Mouse (Mus musculus) thymus, postnatal 0 days (tissue): ENCODE measurements around the gene AL607142.1. TPM values are rescaled to one million over a fixed set of nuclear protein-coding genes. Genes with fewer than 3 reads are reported as not detected.

Source experiments
- DNase-seq: peaks from one replicate; pipeline ENCODE4 v3.0.0-alpha.2; 2015; ENCODE audit warnings: low spot score
- polyA plus RNA-seq: library from polyadenylated mRNA; unstranded; fragments of >200 nt; fragmentation: Nextera tagmentation; extraction: Ambion mirVana; gene quantifications from 2 replicates; pipeline ENCODE4 v1.2.1, GENCODE M21; 2015

The AL607142.1 gene
- polyA plus RNA-seq, 1 experiment from 2014 or later: not detected

- peak; percentile 33 for DNase-seq
These were observed 8.3 kb upstream of the AL607142.1 start for GRCm38 (mm10) chr4:120056451-120056850.

DNA sequence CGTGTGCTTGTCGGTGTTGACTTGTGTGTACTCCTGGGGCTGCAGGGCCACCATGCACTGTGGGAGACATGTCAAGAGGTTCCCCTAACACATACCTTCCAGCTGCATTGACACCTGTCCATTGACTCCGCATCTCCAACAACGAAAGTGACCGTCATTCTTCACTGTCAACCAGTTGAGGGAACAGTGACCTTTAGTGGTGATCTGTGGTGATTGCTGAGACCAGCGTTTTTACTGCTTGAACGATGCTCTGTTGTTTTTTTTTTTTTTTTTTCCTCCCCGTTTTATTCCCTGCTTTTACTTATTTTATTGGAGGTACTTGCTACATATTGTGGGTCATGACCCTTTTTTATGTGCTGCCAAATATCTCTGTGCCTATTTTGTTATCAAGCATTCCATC is 7.3 kb upstream of the AL607142.1 start:
- no peak for DNase-seq

DNA sequence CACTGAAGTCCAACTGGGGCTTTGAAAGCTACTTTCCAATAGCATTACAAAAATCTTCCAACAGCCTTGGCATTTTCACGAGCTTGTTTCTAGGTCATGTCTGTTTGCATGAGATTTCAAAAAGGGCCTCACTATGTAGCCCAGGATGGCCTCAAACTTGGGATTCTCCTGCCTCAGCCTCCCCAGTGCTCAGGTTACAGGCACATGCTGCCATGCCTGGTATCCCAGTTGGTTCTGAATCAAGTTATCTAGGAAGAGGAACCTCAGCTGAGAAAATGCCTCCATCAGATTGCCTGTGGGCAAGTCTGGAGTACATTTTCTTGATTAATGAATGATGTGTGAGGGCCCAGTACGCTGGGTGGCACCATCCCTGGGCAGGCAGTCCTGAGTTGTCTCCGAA is 6.6 kb upstream of the AL607142.1 start:
- DNase-seq: no peak

DNA sequence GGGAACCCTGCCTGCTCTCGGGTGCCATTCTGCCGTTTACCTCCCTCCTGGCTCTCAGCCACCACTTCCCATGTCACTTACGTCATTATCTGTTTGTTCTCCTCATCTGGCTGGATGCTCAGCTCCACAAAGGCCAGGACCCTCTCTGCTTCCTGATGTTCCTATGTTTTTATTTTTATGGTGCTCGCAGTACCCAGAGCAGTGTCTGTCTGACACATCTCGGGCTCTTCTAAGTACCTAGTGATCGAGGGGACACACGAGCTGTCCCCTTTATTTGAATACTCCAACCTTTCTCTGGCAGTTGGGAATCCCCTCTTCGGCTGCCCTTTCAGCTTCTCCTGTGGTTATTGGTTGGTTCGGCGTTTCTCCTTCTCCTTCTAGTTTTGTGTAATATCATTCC is 6.0 kb upstream of the AL607142.1 start:
- no peak for DNase-seq

- DNase-seq: no peak
These were observed 3.1 kb upstream of the AL607142.1 start for GRCm38 (mm10) chr4:120061727-120062126.

GRCm38 (mm10) chr4:120062198-120062597 is 2.6 kb upstream of the AL607142.1 start:
- no peak for DNase-seq

GRCm38 (mm10) chr4:120062754-120063153 is 2.0 kb upstream of the AL607142.1 start:
- DNase-seq: no peak

DNA sequence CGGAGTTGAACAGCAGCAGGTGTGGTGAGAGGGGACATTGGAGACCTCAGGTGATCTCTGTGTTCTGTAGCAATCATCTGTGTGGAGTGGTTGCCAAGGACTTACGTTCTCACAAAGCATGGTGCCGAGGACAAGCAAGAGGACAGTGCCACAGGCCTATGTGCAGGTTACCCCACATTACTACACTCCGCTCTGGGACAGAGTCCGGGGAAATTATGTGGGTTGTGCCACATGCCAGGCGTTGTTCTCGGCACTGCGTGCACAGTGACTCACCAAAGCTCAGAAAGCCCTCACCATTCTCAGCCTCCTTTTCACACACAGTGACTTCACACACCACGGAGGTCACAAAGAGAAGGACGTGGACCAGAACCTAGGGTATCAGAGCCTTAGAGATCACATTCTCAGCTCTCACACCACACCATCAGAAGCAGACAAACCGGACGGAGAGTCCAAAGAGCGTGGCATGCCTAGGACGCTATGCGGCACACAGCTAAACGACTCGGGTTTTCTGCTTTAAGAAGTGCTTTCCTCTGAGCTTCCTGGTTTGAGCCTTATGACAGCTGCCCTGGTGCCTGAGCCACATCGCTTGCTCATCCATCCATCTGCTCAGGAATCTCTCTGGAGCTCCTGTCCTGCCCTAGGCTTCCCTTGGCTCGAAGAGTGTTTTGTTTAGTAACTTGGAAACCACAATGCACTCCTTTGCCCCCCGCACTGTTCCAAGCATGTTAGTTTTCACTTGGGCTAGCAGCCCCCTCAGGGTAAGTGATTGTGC is 1.3 kb upstream of the AL607142.1 start:
- no peak for DNase-seq

DNA sequence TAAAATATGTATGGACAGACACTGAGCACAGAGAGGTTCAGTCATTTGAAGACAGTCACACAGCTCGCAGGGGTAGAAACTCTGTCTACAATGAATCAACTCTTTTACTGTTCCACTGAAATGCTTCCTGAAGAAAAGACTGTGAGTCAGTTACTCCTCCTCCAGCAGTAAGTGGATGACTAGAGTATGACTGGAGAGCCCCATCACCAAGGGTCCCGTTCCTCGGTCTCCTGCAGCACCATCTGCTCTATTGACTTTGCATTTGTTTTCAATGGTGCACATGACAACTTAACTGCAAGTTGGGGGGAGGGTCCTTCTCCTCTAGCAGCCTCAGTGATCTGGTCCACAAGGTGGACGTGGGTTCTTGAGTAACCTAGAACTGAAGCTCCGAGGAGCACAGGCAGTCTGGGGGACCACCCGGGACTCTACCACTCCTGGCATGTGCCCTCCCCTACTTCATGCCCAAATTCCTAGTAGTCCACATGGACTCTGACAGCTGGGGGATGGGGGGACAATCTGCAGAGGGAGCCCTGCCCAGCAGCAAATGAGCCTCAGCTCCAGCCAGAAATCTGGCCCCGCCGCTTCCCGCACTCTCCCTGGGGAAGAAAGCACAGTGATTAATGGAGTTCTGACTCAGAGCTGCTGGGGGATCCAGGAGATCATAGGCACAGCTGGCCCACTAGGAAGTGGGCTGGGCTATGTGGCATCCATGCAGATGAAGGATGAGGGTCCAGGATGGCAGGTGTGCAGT is 2.2 kb downstream of the AL607142.1 start:
- DNase-seq: no peak

GRCm38 (mm10) chr4:120067592-120068235 is 2.9 kb downstream of the AL607142.1 start:
- DNase-seq: no peak

DNA sequence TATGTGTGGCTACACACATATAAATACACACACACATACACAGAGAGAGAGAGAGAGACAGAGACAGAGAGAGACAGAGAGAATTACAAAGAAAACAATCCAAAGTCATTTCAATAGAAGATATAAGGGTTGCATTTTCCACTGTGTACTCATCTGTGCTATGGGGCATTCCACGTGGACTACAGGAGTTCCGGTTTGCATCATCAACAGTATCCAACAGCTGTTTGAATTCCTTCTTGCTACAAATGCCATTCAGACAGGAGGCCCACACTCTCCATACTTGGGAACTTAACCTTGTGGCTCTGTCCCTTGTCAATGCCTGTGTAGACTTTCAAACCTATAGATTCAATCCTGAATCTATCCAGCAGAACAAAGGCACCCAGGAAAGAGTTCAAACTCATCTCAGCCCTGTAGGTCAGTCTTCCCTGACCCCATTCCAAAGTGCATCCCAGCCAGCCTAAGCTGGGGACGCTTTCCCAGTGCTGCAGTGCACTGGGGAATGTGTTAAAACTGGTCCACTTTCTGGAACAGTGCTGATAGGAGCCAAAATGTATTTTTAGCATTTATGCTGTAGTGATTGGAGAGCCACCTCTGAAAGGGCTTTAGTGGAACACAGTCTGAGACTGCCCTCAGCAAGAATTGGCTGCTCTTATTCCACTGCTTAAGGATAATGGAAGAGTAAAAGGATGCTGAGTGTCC is 4.2 kb downstream of the AL607142.1 start:
- no peak for DNase-seq

DNA sequence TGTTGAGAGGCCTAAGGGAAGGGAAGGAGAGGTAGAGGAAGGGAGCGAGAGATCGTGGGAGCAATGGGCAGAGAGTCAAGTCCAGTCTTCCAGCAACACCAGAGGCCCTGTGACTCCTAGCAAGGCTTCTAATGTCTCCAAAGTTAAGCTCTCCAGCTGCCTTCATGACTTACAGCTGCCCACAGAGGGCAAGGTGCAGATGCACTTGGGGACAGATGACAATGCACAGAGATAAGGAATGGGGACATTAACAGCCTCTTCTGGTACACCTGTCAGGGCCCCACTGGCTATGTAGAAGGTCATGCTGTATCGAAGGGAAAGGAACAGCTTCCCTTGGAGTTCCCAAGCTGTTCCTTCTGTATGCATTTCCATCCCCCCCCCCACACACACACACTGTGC is 4.8 kb downstream of the AL607142.1 start:
- DNase-seq: no peak

GRCm38 (mm10) chr4:120071411-120071810 is 6.6 kb downstream of the AL607142.1 start:
- no peak for DNase-seq

DNA sequence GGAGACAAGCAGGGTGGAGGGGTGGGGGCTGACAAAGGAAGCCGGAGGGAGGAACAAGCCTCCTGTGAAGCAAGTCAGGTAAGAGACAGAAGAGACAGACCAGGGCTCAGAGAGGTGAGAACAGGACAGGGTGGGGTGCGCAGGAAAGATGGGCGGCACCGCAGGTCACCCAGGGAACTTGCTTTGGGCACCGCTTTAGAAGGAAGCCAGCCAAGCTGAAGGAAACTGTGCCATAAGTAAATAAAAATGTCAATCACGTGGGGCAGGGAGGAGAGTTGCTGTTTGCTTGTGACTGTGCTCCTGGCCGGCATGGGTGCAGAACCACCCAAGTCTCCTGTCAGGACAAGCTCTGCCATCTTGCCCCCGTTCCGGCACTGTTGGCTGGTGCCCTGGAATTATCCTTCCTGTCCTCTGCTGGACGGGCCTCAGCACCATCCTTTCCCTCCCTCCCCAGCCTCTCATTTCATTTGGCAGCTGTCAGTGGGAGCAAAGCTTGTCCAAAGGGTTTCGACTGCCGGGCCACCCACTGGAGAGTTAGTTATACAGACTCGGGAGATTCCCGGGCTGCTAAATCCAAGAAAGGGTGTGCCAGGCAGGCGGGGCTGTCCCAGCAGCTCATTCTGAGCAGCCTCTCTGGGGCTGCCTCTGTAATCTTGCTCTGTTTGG is 7.2 kb downstream of the AL607142.1 start:
- DNase-seq: no peak

- no peak for DNase-seq
These were observed 9.3 kb downstream of the AL607142.1 start for GRCm38 (mm10) chr4:120074061-120074460.

DNA sequence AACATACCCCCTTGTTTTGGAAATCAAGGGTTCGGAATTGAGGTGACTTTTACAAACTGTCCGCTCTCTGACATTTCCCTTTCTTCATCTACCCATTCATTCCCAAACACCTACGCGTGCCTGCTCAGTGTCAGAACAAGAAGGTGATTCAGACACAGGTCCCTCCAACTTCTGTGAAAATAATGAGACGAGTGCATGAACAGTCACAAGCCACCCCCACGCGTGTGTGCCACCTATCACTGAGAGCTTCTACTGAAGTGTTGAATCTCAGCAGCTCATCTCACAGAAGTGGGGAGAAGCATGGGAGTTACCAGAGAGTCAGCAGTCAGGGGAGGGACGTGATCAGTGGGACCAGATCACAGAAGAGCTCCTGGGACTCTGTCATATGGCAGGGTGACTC is 12.5 kb downstream of the AL607142.1 start:
- DNase-seq: no peak

- no peak for DNase-seq
These were observed 17.7 kb downstream of the AL607142.1 start for GRCm38 (mm10) chr4:120082527-120082926.

DNA sequence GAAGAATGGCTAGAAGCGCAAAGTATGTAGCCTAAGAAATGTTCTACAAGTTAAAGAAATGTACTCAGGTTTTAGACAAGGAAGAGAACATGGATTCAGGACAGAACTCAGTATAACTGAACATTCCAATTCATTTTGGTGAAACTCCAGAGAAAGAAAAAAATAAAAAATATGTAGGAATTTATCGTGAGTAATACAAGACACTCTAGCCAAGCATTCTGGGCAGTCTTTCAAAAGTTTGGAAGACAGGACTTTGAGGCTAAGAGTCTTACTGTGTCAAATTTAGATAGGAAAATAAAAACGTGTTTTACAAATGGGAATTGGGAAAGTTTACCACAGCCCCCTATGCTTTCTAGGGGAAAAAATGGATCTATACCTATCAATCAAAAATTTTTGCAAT is 18.9 kb downstream of the AL607142.1 start:
- DNase-seq: no peak

GRCm38 (mm10) chr4:120089536-120089935 is 24.7 kb downstream of the AL607142.1 start:
- no peak for DNase-seq

DNA sequence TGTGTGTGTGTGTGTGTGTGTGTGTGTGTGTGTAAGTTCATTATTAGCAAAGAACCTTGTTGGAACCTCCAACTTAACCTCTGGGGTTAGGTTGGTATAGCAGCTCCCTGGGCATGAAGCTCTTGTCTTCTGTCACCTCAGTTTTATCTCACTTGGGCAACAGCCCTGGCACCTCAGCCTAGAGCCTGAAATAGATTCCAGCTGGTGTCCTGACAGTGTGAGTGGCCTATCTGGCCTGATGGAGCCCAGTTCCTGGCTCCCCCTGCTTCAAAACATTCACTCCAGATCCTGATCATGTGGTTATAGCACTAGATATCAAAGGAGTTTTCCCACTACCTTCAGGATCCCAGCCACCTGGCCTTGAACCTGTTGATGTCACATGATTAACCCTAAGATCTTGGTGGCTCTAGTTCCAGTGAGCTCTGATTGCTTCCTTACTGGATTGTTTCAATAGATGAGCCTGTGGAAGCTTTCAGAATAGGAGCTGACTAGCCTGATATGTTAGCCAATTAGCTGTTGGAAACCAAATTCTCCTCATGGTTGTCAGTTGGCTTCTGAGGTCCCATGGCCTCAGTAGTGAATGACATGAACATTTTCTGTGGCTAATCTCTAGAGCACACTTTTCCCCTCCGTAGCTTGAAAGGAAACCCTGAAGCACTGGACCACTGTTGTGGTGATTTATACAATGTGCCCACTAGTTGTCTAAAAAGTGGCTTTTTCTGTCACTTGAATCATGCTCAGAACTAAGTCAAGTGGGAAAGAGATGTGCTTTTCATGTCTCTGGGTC is 27.4 kb downstream of the AL607142.1 start:
- DNase-seq: no peak
